Mouse (Mus musculus): ENCODE results near the gene Gnb1l. TPM values are rescaled to one million over a fixed set of nuclear protein-coding genes. Genes with fewer than 3 reads are reported as not detected.

The Gnb1l gene
- polyA plus RNA-seq (2016; fragmentation: Nextera tagmentation; extraction: Ambion mirVana) = 11.5 and 12.4 TPM in 2 replicates

- H3K9me3 ChIP-seq (replicated peaks) = 0 out of 2 replicates have a peak, but pooled peaks cover 3% of the 10 kb centered on the region
- no peaks in the 10 kb centered on the region for H3K27me3 ChIP-seq
- 1% methylated on average over 51 of the region's 51 CpGs for WGBS
- H3K4me1 ChIP-seq = peaks cover 16% of the 10 kb centered on the region
- H3K9ac ChIP-seq = peak within 1 kb of the TSS; percentile 77
- peaks cover 21% of the 10 kb centered on the region for H3K36me3 ChIP-seq
- ATAC-seq (ENCODE audit: low FRiP score) = peak; percentile 98
- H3K4me3 ChIP-seq = peak within 1 kb of the TSS; percentile 59
- peak within 1 kb of the TSS; percentile 90 for H3K27ac ChIP-seq
- H3K4me2 ChIP-seq (replicated peaks) = peak within 1 kb of the TSS; percentile 81
Measured at GRCm38 (mm10) chr16:18498558-18498990, at the start of gene Gnb1l, which contains the start of gene Rtl10. Gene Gnb1l, plus strand, starts transcription at chr16:18498713. Gene Rtl10, plus strand, starts transcription at chr16:18498901.

- Histone ChIP-seq H3K4me3 (no peak overlapping the region), H3K27ac (no peak overlapping the region), H3K27me3 (0 out of 2 replicates have a peak, but pooled peaks cover 3% of the 10 kb centered on the region), H3K4me1 (0 out of 2 replicates have a peak, but pooled peaks cover 3% of the 10 kb centered on the region), H3K4me2 (replicated peaks) (no peak overlapping the region), H3K9ac (no peak overlapping the region), H3K36me3 (peaks cover 6% of the 10 kb centered on the region; the same call in 1 of the 2 replicates), H3K9me3 (replicated peaks) (no peaks in the 10 kb centered on the region)
- 98% methylated on average over 3 of the region's 4 CpGs for WGBS
- ATAC-seq (ENCODE audit: low FRiP score) = no peak
Measured at GRCm38 (mm10) chr16:18449005-18449404, 49.5 kb upstream of the Gnb1l start.

- no peak for ATAC-seq (ENCODE audit: low FRiP score)
- Histone ChIP-seq H3K4me1 (0 out of 2 replicates have a peak, but pooled peaks cover 3% of the 10 kb centered on the region), H3K4me3 (no peak overlapping the region), H3K9ac (no peak overlapping the region), H3K36me3 (peaks cover 2% of the 10 kb centered on the region; the same call in 1 of the 2 replicates), H3K27ac (no peak overlapping the region), H3K27me3 (0 out of 2 replicates have a peak, but pooled peaks cover 3% of the 10 kb centered on the region), H3K9me3 (replicated peaks) (no peaks in the 10 kb centered on the region), H3K4me2 (replicated peaks) (no peak overlapping the region)
- 63% methylated on average over 9 of the region's 9 CpGs for WGBS
Measured at GRCm38 (mm10) chr16:18451486-18452181, 46.9 kb upstream of the Gnb1l start.

DNA sequence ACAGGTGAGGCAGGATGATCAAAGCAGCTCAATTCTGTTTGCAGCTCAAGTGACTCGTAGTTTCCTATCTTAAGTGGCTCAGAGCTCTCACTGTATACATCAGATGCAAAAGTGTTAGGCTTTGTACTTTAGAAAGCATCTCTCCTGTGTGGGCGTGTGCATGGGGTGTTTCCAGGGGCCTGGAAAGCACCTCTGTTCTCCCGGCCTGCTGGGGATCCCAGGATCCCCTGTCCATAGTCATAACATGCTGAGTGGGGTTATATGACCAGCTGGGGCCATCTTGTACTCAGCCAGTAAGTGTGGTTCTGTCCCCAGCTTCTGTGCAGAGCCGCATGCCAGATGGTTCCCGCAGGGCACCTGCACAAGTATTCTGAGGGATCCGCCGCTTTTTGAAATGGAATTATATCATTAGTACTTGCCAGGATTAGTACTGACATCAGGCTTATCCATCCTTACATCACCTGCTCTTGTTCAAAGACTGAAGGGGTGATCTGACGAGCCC, 46.1 kb upstream of the Gnb1l start:
- WGBS = 85% methylated on average over 8 of the region's 8 CpGs
- no peak overlapping the region for H3K4me2 ChIP-seq (replicated peaks)
- peaks cover 7% of the 10 kb centered on the region; the same call in 1 of the 2 replicates for H3K36me3 ChIP-seq
- no peak overlapping the region for H3K27ac ChIP-seq
- H3K4me1 ChIP-seq = 0 out of 2 replicates have a peak, but pooled peaks cover 3% of the 10 kb centered on the region
- no peak overlapping the region for H3K4me3 ChIP-seq
- 0 out of 2 replicates have a peak, but pooled peaks cover 3% of the 10 kb centered on the region for H3K27me3 ChIP-seq
- ATAC-seq (ENCODE audit: low FRiP score) = no peak
- H3K9ac ChIP-seq = no peak overlapping the region
- no peaks in the 10 kb centered on the region for H3K9me3 ChIP-seq (replicated peaks)

- Histone ChIP-seq H3K27ac (no peak overlapping the region), H3K4me2 (replicated peaks) (no peak overlapping the region), H3K9me3 (replicated peaks) (no peaks in the 10 kb centered on the region), H3K4me3 (no peak overlapping the region), H3K27me3 (peaks cover 4% of the 10 kb centered on the region), H3K36me3 (peaks cover 7% of the 10 kb centered on the region; the same call in 1 of the 2 replicates), H3K4me1 (peaks cover 4% of the 10 kb centered on the region), H3K9ac (no peak overlapping the region)
- ATAC-seq (ENCODE audit: low FRiP score) = no peak
- 37% methylated on average over 5 of the region's 5 CpGs for WGBS
Measured at GRCm38 (mm10) chr16:18453846-18454245, 44.7 kb upstream of the Gnb1l start.

DNA sequence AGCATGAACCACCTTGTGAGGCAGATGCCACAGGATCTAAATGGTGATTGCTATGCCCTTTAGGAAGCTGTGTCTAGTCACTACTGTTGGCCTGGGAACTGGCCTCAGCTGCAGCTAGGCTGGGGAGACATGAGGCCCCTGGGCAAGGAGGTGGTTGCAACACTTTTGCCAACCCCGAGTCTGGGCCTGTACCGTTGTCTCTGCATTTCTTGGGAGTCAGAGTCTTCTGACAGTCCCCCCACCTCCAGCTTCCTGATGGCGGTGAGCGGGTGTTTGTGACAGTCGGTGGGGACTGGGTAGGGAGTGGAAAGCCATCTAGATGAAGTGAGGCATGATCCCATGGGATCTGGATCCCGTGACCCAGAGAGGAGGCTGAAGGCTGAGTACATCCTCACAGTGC, 43.1 kb upstream of the Gnb1l start:
- WGBS = 87% methylated on average over 6 of the region's 6 CpGs
- Histone ChIP-seq H3K4me2 (replicated peaks) (no peak overlapping the region), H3K4me3 (no peak overlapping the region), H3K9ac (no peak overlapping the region), H3K9me3 (replicated peaks) (no peaks in the 10 kb centered on the region), H3K36me3 (peaks cover 7% of the 10 kb centered on the region; the same call in 1 of the 2 replicates), H3K27me3 (peaks cover 7% of the 10 kb centered on the region), H3K4me1 (peaks cover 20% of the 10 kb centered on the region), H3K27ac (no peak overlapping the region)
- ATAC-seq (ENCODE audit: low FRiP score) = no peak

- Histone ChIP-seq H3K36me3 (peaks cover 7% of the 10 kb centered on the region; the same call in 1 of the 2 replicates), H3K4me1 (peaks cover 20% of the 10 kb centered on the region), H3K4me2 (replicated peaks) (no peak overlapping the region), H3K4me3 (no peak overlapping the region), H3K27ac (no peak overlapping the region), H3K9me3 (replicated peaks) (no peaks in the 10 kb centered on the region), H3K27me3 (peaks cover 10% of the 10 kb centered on the region), H3K9ac (no peak overlapping the region)
- ATAC-seq (ENCODE audit: low FRiP score) = no peak
Measured at GRCm38 (mm10) chr16:18458661-18459060, 39.9 kb upstream of the Gnb1l start.

DNA sequence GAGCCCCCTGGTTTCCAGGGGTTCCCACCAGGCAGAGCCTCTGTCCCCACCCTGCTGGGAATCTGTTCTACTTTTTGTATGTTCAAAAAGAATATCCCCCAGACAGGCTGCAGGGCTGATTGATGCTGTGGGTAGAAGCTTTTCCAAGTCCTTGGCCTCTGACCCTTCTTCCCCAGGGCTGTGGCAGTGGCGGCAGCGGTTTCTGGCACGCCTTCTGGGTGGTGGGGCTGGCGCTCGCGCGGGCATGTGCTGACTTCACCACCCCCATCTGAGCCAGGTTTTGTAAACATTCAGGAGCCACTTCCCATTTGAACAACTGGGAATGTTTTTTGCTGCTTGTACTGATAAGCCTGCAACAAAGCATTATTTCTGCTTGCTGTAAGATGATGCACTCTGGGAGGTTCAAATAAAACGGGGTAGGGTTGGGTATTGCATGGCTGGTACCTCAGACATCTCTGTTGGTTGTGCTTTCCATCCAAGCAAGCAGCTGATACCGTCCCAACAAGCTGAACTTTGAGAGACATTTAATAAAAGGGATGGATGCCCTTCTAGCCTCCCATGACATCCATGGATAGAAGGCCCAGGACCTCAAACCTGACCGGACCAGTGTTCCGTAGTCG, 39.1 kb upstream of the Gnb1l start:
- H3K36me3 ChIP-seq = peaks cover 7% of the 10 kb centered on the region; the same call in 1 of the 2 replicates
- H3K4me3 ChIP-seq = peak overlapping the region; percentile 2; the same call in 1 of the 2 replicates
- peaks cover 14% of the 10 kb centered on the region for H3K27me3 ChIP-seq
- peak overlapping the region; percentile 39 for H3K4me2 ChIP-seq (replicated peaks)
- peaks cover 17% of the 10 kb centered on the region for H3K4me1 ChIP-seq
- peak; percentile 36 for ATAC-seq (ENCODE audit: low FRiP score)
- H3K9ac ChIP-seq = peak overlapping the region; percentile 44
- no peaks in the 10 kb centered on the region for H3K9me3 ChIP-seq (replicated peaks)
- 10% methylated on average over 12 of the region's 12 CpGs for WGBS
- H3K27ac ChIP-seq = peak overlapping the region; percentile 66

DNA sequence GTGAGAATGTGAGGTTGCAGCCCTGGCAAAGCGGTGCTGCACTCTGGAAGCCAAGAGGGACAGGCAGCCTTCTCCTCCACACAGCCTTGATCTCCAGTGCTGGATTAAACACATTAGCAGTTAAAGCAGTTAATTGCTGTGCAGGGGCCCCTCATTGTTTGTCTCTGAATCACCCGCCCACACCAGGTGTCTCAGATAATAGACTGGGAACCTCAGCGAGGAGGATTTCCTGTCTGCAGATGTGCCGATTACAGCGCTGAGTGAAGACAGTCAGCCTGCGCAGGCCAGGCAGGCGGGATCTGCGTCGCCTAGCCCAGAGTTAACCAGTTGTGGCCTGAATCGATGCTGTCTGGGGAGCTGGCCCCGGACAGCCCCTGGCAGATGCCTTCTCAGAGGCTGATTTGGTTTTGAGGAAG, 38.5 kb upstream of the Gnb1l start:
- H3K9ac ChIP-seq = peak overlapping the region; percentile 44
- H3K27ac ChIP-seq = peak overlapping the region; percentile 66
- peaks cover 17% of the 10 kb centered on the region for H3K4me1 ChIP-seq
- H3K4me3 ChIP-seq = peak overlapping the region; percentile 2; the same call in 1 of the 2 replicates
- peak overlapping the region; percentile 39 for H3K4me2 ChIP-seq (replicated peaks)
- peak; percentile 79 for ATAC-seq (ENCODE audit: low FRiP score)
- peaks cover 7% of the 10 kb centered on the region; the same call in 1 of the 2 replicates for H3K36me3 ChIP-seq
- peaks cover 18% of the 10 kb centered on the region for H3K27me3 ChIP-seq
- H3K9me3 ChIP-seq (replicated peaks) = no peaks in the 10 kb centered on the region
- 1% methylated on average over 11 of the region's 11 CpGs for WGBS

- no peak overlapping the region for H3K4me2 ChIP-seq (replicated peaks)
- peaks cover 21% of the 10 kb centered on the region for H3K27me3 ChIP-seq
- no peak overlapping the region for H3K9ac ChIP-seq
- no peak for ATAC-seq (ENCODE audit: low FRiP score)
- peaks cover 17% of the 10 kb centered on the region for H3K4me1 ChIP-seq
- no peak overlapping the region for H3K4me3 ChIP-seq
- peaks cover 7% of the 10 kb centered on the region; the same call in 1 of the 2 replicates for H3K36me3 ChIP-seq
- WGBS = 90% methylated on average over 3 of the region's 3 CpGs
- H3K27ac ChIP-seq = no peak overlapping the region
- no peaks in the 10 kb centered on the region for H3K9me3 ChIP-seq (replicated peaks)
Measured at GRCm38 (mm10) chr16:18460826-18461225, 37.7 kb upstream of the Gnb1l start.

DNA sequence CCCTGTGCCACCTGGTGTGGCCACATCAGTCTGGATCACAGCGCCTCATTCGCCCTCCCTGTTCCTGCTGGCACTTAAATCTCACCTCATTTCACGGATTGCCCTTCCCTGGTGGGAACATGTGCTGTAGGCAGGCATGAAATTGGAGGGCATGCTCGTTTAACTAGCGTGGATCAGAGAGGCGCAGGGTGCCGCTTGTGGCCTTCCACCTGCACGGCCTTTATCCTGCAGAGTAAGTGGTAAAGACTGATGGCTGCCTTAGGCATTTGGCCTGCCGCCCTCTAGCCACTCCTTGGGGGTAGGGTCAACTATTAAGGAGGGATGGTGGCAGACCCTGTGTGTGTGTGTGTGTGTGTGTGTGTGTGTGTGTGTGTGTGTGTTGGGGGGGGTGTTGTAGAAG, 36.5 kb upstream of the Gnb1l start:
- WGBS = 55% methylated on average over 9 of the region's 9 CpGs
- no peak overlapping the region for H3K27ac ChIP-seq
- H3K9ac ChIP-seq = no peak overlapping the region
- H3K4me3 ChIP-seq = no peak overlapping the region
- H3K9me3 ChIP-seq (replicated peaks) = no peaks in the 10 kb centered on the region
- 0 out of 2 replicates have a peak, but pooled peaks cover 1% of the 10 kb centered on the region for H3K36me3 ChIP-seq
- no peak overlapping the region for H3K4me2 ChIP-seq (replicated peaks)
- H3K27me3 ChIP-seq = peaks cover 21% of the 10 kb centered on the region
- no peak for ATAC-seq (ENCODE audit: low FRiP score)
- peaks cover 17% of the 10 kb centered on the region for H3K4me1 ChIP-seq

- H3K4me3 ChIP-seq = no peak overlapping the region
- H3K27ac ChIP-seq = no peak overlapping the region
- H3K4me1 ChIP-seq = peaks cover 17% of the 10 kb centered on the region
- ATAC-seq (ENCODE audit: low FRiP score) = no peak
- 54% methylated on average over 8 of the region's 8 CpGs for WGBS
- no peaks in the 10 kb centered on the region for H3K36me3 ChIP-seq
- no peak overlapping the region for H3K9ac ChIP-seq
- H3K9me3 ChIP-seq (replicated peaks) = no peaks in the 10 kb centered on the region
- no peak overlapping the region for H3K4me2 ChIP-seq (replicated peaks)
- H3K27me3 ChIP-seq = peaks cover 21% of the 10 kb centered on the region
Measured at GRCm38 (mm10) chr16:18462598-18462997, 35.9 kb upstream of the Gnb1l start.

All from hindbrain, embryonic 12.5 days (tissue).